In genomic region chr6:126764563-126765091, GRCm38 (mm10) we compare ENCODE assay signal across 13 mouse cellular contexts. TPM values are rescaled to one million over a fixed set of nuclear protein-coding genes. Genes with fewer than 3 reads are reported as not detected.
"Had no signal": no experiment of that assay in that cellular context is flagged by ENCODE, and none has a peak within 500 bp of the region (broad histone marks: within the 10 kb centered on the region; RNA-seq: fewer than 3 reads in every experiment).

No protein-coding gene starts in this region.

- H3K9me3 ChIP-seq: limb, embryonic 10.5 days; liver, embryonic 15.5 days; midbrain, embryonic 12.5 days had no signal

- H3K4me1 ChIP-seq: liver, embryonic 15.5 days had no signal

- H3K27me3 ChIP-seq: liver, embryonic 15.5 days; midbrain, embryonic 12.5 days had no signal

- H3K4me3 ChIP-seq: limb, embryonic 10.5 days; liver, embryonic 15.5 days; midbrain, embryonic 12.5 days had no signal

- H3K27ac ChIP-seq: limb, embryonic 10.5 days; liver, embryonic 15.5 days; midbrain, embryonic 12.5 days had no signal

- H3K9ac ChIP-seq: liver, embryonic 15.5 days; lung, embryonic 14.5 days; midbrain, embryonic 12.5 days had no signal

- DNase-seq: kidney, adult 18-20 months; kidney, postnatal 14 days; layer of hippocampus, postnatal 36 days; lung, embryonic 14.5 days; lung, postnatal 10 days; lung, postnatal 4 days; right cerebral cortex, postnatal 14 days; thymus, postnatal 36 days had no signal

- H3K4me2 ChIP-seq: liver, embryonic 11.5 days; liver, embryonic 15.5 days; lung, embryonic 14.5 days; midbrain, embryonic 12.5 days had no signal

- H3K36me3 ChIP-seq: limb, embryonic 10.5 days; liver, embryonic 15.5 days; midbrain, embryonic 12.5 days had no signal

RNA-seq across cellular contexts. Expression of gene Kcna6, which starts 24.2 kb away (rescaled TPM):
- total RNA-seq: megakaryocyte, adult 5-6 weeks had no signal
